Mouse (Mus musculus) kidney, postnatal 14 days (tissue): ENCODE results near the gene Glrx.
"Not testable (repeated sequence)": the region's sequence is repeated elsewhere in the genome, so short reads cannot be mapped to it uniquely, and the experiment has no call there.

Experiments used
- DNase-seq: peaks from one replicate; pipeline ENCODE4 v3.0.0; 2022; ENCODE audit warnings: mixed read lengths

The Glrx gene

DNA sequence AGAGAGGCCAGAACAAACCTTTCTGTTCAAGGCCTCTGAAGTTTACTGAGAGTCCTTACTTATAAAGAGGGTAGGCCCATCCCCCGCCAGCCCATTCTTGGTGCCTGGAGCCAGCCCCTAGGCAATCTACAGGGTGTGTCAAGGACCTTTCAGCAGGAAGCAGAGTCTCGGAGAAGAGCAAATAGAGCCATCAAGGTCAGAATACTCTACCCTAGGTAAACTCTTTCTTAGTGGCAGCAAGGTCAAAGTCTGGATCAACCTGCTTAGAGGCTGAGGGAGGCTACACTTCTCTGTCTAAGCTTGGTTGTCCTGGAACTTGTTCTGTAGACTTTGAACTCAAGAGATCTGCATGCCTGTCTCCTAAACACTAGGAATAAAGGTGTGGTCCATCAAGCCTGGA lies 4.2 kb upstream of the Glrx start:
- no peak for DNase-seq

DNA sequence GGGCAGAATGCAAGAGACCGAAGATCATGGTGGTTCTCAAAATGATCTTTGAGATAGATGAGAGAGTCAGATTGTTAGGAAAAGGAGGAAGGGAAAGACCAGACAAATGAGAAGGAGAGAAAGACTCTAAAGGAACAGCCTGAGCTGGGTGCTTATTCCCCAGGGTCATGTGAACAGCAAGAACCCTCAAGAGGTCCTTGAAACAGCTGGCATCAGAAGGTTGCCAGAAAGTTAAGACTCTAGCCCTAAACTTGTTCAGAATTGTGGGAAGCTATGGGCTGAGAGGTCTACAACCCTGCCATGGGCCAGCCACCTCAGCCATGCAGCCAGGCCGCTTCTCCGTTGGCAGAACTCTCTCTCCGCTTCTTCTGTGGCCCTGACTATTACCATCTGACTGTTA lies 1.2 kb upstream of the Glrx start:
- no peak for DNase-seq

DNA sequence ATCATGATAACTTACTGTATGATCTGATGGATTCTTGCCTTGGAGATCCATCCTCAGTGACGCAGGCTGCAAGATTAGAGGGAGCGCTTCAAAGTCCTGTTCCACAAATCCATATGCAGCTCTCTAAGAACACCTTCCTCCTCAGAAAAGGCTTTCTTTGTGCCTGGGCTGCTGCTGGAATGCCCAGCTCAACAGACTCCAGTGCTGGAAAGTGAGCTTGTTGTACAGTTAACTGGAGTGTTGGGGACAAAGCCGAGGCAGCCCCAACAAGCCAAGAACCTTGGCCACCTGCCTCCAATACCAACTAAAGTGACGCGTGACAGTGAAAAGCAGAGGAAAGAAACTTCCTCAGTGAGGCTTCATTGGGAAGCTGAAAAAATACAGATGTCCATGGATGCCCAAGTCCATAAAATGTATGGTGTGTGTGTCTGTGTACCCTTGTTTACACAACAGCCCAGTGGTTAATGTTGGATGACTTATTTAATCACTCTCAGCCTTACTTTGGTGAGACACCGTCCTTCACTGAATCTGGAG lies 1.2 kb downstream of the Glrx start:
- DNase-seq: no peak

DNA sequence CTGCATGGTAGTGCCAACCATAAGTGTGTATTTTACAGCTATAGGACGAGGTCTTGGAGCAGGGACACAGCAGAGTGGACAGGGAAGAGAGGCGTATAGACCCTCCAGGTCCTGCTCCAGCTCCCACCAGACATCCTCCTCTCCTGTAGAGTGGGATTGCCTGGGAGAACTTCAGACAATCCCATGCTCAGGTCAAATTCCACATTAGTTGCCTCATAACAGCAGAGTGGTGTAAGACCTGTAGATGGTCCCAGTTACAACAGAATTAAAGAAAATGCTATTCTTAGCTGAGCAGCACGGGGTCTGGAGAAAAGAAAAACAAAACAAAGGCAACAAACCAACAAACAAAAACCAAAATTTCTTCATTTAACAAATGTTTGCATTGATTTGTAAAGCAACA lies 2.3 kb downstream of the Glrx start:
- DNase-seq: no peak

DNA sequence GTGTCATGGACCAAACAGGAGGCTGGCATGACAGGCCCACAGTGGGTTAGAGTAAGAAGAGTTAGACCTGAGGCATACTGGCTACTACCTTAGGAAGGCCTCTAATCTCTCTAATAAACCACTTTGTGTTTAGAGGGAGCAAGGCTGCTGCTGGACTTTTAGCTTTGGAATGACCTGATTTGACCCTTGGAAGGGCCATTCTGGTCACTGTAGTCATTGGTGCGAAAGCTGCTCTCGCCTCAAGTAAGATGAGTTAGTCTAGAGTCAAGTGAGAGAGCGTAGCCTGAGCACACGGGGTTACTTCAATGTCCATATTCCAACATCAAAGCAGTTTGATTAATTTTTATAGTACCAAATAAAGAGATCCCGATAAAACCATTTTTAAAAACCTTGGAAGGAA lies 3.7 kb downstream of the Glrx start:
- no peak for DNase-seq

DNA sequence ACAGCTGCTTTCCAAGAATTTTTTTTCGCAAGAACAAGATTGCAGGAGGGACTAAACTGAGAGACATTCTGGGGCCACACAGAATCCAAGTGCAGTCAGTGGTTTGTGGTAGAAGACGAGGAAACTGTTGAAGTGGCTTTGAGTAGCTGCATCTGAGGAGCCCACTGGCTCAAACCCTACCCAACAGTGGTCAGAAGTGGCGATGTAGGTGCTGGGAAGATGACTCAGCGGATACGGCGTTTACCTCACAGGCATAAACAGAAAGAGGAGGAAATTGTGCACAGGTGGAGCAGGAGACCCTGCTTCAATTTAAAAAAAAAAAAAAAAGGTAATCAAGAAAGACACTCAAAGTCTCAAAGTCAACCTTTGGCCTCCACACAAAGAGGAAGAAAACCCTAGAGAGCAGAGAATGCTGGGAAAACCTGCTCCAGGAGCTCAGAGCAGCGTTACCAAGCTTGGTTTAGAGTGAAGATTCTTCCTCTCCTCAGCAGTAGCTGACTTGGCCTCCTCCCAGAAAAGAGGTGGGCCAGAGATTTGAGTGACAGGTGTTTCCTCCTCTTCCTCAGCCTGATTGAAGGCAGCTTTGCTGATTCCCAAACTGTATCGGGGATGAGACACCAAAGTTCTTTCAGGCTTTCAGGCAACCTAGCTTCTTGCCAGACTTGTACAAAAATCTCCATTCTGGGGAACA lies 4.5 kb downstream of the Glrx start:
- DNase-seq: no peak

DNA sequence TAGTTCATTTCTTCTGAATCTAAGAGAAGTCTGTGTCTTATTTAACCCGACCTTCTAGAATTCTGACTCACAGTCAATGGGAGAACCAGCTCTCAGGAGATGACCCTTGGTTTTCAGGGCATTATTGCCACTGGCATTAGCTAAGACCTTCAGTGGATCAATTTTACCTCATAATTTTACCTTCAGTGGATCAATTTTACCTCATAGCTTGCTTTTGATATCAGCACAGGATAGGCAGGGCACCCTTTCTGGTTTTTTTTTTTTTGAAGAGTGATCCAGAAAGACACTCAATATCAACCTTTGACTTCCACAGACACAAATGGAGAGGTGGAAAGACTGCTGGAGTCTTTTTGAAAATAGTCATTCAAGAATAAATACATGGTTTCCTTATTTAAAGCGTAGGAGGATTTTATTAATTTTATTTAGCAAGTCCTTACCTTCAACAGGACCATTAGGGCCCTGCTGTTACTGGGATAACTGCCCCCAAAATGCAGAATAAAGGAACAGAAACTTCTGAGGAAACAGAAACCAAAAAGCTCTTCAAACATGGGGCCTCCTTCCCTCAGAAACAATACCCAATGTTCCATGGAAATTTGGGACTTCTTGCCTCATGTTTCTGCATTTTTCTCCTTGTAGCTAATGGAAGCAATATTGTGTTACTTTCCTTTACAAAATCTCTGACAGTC lies 5.3 kb downstream of the Glrx start:
- no peak for DNase-seq

DNA sequence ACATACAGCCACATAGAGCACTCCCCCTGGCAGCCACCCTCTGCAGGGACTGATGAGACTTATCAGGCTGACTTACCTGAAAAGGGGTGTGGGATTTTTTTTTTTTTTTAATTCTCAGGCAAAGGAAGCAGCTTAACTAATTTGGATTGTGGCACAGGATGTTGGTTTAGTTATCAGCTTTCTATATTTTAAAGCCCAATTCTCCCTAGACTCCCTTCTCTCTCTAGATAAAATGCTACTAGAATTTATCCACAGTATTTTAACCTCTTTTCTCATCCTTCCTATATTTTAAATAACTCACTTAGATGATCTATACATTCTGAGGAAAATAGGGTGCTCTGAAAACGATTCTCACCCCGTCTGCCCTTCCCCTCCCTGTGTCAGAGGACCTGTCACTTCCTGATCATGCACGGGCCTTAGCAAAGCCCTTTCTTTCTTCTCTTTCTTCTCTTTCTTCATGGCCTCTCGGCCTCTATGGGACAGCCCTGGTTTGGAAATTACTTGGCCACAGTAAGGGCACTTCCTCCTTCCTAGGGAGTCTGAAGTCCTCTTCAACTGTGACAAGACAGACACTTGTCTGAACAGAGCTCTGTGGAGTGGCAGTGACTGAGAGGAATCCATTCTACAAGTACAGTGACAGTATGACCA lies 6.0 kb downstream of the Glrx start:
- no peak for DNase-seq

DNA sequence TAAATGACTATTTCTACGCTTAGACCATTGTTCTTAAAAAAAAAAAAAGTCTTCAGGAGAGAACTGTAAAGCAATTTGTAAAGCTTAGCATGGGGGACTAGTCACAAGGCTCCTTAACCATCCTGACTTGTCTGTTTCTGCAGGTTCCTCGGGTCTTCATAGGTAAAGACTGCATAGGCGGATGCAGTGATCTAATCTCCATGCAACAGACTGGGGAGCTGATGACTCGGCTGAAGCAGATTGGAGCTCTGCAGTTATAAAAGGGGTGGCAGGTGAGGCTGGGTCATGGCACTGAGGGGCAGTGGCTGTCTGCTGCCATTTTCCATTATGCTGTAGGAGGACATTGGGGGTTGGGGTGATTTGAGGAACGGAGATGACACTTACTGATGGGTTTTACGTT lies 7.4 kb downstream of the Glrx start:
- DNase-seq: no peak

DNA sequence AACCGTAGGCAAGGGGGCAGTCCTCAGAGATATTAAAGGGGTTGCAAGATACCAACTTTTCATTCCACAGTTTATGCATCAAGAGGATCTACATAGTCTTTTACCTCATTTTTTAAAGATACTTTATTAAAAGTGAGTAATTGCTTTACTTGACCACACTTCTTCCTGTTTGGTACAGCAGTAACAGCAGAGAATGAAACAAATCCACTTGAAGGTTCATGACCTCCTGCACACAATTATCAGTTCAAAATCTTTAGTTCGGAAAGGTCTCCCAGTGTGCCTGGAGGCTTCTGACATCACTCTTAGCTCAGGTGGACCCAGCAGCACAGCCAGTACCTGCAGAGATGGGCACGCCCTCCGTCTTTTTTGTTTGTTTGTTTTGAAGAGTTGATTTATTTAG lies 12.4 kb downstream of the Glrx start:
- DNase-seq: no peak

DNA sequence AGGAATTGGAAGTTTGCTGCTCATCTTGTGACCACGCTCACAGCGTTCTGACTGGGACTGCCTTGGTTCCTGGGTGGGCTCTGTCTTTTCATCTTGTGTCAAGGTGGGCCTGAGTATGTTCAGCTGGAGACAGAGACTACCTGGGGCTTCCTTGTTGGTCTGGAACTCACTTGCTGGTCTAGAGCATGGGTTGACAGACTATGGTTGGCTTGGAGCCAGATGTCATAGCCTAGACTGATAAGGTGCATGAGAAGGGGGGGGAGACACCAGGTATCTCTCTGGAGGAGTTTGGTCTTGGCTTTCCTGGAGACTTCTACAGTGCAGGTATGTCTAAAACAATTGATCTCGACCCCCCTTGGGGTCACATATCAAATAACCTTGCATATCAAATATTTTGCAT lies 13.4 kb downstream of the Glrx start:
- DNase-seq: no peak

DNA sequence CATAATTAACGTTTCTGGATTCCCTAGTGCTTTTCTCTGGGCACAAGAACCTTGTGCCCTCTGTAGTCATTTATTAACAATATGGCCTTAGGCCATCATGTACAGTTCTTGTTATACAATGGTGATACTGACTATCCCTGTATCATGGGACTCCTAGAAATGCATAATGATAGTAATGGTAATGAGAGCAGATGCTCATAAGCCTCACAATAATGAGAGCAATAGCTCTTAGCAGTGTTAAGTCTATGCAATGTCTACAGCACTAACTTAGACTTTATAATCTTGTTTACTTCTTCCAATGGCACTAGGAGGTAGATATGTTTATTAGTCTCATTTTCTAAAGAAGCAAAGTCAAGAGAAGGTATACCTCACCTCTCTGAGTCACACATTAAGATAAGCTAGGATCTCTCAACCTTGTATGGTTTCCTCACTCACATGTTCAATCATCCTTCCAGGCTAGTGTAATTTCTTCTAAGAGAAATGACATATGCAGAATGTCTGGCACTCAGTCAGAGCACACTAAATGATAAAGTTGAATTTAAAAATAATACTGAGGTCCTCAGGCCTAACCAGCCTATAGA lies 19.7 kb downstream of the Glrx start:
- DNase-seq: no peak

DNA sequence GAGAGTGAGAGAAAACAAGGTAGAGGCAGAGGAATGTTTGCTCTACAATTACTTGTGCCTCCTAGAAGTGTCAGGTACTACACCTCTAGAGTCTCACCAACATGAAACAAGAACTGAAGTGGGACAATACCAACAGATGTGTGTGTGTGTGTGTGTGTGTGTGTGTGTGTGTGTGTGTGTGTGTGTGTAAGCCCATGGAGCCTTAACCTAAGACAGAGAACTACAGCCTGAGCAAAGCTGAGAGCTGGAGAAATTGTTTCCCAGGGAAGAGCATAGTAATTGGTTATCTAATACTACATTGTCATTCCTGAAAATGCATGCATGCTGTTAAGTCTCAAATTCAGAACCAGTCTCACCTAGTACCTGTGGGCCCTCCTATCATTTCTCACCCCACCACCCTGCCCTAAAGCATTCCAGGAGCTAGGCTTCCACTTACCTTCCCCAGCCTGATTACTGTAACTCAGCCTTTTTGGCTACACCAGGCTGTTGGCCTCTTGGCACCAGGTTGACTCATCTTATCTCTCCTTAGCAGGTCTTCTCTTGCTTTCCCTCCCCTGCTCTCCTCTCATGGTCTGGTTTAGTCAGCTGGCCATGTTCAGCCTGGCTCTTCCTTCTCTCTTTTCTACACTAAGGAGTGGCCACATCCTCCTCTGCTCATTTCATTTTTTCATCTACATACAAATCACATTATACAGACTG lies 26.0 kb downstream of the Glrx start:
- DNase-seq: no peak

DNA sequence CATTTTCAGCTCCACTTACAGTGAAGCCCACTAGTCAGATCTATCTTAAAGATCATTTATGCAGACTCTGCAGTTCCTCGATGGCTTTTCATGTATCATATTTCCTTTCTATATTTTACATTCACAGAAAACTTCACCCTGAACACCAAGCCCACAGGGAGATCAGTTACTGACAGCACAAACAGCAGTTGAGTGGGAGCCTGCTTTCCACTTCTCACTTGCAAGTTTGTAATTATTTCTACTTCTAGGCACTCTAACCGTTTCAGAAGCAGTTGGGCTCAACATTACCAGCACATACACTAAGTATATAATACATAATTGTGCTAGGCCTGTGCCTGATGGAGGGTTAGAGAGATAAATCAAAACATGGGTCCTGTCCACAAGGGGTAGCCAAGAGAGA lies 28.2 kb downstream of the Glrx start:
- DNase-seq: no peak

DNA sequence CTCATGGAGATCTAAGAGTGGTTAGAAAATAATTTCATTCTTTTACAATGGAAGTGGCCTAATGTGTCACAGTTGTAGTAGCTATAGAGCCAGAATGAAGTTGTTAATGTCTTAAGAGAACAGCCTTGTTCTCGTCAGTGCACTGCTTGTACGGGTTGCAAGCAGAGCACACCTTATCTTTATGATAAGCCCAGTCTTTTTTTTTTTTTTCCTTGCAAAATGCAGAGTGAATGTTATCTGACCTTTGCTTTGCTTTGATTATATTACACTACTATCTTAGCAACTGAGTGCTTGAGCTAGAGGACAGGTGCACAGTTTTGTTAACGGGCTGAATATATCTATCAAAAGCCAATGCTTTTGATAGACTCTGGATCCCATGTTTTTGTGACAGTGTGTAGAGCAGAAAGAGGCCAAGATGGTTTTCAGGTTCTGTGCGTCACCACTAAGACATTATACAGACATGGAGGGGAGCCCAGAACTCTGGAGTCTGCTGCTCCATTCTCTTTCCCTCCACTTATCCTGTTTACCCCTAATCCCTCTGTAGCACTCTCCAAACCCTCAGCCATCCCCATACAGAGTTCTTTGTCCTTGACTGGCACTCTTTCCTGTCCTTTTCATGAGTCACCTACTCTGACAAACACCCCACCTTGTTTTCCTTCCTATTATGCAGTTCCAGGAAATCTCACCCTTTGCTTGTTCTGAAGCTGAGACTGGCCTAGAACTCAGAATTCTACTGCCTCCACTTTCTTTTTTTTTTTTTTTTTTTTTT lies 35.1 kb downstream of the Glrx start:
- DNase-seq: no peak

DNA sequence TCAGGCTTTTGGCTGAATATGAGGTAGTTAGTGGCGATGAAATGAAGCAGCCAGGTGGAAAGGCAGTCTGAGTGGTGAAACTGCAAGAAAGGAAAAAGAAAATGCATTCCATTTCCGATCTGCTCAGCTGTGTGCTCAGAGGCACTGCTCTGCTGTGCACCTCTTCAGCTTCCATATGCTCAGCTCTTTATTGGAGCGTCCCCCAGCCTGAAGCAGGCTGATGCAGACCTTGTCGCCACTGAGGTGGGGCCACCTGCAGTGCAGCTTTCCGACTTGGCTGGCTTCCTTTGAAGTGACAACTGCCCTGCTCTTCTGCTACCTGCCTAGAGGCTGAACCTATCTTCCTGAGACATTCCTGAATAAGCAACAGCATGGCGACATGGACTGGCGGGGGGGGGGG lies 36.5 kb downstream of the Glrx start:
- DNase-seq: not testable (repeated sequence)

DNA sequence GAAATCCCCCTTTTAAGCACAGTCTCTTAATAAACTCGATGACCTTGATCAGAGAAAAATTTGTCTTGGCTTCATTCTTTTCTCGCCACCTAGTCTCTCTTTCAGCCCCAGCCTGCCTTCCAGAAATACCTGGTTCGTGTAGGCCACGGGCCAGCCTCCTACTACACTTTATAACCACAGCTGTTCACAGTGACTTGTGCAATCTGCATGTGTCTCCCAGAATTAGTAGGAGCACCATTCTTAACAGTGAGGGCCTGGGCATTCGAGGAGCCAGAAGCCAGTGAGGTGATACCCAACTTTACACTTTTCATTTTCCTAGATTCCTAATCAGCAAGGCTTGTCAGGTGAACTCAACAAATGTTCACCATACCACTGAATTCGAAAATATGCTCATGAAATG lies 36.9 kb downstream of the Glrx start:
- DNase-seq: no peak

DNA sequence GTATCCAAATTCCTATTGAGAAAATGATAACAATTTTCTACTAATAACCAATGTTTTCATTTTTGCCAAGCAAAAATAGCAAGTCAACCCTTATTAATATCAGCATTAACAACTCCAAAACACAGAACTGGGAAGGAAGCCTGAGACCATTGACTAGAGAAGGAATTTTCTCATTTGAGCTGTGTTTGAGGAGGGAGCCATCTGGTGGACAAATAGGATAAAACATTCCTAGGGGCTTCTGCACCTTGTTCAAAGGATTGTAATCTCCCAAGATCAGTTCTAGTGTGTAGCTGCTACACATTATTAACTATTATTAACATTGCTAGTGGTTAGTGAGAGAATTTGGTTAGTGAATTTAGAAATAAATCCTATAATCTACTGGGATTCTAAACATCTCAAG lies 38.2 kb downstream of the Glrx start:
- peak; percentile 64 for DNase-seq

DNA sequence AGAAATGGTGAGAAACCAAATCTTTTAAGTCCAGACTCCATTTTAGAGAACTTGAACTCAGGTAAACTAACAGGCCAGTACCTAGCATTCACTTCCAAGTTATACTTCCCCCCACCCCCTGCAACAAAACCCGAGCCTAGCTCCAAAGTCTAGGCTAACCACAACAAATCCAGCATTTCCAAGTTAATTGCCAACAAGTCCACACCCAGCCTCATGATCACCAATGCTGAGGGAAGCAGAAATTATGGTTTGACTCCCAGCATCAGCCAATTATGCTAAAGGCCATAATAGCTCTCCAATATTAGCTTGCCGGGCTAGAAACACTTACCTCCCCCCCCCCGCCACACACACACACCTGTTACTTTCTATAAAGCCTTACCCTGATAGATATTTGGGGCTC lies 40.1 kb downstream of the Glrx start:
- no peak for DNase-seq

DNA sequence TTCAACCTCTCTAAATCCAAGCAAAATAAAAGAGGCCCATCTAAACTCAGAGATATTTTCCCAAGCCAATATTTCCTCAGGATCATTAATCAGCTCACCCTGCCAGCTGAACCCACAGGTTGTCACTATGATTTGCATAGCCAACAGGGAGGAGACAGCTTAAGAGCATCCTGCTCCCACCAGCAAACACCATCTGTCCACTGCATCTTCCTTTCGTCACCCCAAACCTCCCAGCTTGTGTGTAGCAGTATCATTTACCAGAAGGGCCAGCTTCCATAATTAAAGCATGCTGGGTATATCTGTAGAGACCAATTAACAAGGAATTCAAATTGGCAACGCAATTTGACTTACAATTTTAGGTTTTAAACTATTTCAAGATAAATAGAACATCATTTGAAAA lies 40.8 kb downstream of the Glrx start:
- no peak for DNase-seq

DNA sequence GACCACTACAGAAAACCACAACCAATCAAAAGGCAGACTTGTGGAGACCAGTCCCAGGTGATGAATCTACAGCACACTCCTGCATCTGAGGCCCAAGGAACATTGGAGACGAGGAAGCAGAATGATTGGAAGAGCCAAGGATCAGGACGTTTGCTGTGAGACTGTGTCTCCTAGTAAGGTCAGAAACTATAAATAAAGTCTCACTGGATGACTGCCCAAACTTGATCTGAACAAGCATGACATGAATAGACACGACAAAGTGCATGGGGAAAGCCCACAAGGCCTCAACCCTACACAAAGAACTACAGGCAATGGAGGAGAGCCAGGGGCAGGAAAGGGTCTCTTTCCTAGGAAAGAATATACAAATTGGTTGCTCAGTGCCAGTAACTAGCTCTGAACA lies 44.1 kb downstream of the Glrx start:
- DNase-seq: no peak

DNA sequence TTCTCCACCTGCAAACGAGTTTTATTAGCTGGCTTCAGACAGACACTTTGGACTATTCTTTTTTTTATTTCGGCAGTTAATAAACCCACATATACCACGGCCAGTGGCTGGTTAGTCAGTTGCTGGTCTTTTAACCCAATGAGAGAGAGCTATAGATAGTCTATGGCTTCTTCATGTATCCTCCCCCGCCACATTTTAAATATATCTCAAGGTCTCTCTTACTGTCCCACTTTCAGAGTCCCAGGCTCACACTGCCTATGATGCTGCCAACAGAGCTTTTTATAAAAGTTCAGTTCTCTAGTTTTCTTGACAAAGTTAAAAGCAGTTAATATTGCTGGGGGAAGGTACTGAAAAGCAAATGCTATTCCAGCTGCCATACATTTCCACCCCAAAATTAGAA lies 52.2 kb downstream of the Glrx start:
- no peak for DNase-seq
